Comparison of ENCODE assay signal across 12 mouse cellular contexts in genomic region chr3:138620263-138620662, GRCm38 (mm10).
A peak's percentile ranks its signal among the peaks of the same experiment; 100 is the strongest.
DNase-seq lines count a peak whose midpoint lies in the region; ATAC-seq and TF ChIP-seq lines count a peak whose summit lies in the region.
"Had no signal": no experiment of that assay in that cellular context is flagged by ENCODE, and none has a peak within 500 bp of the region (broad histone marks: within the 10 kb centered on the region; RNA-seq: fewer than 3 reads in every experiment).

No protein-coding gene starts in this region.

- intact Hi-C loops in heart, adult 2 months (cut with DNase I) = loop anchor here (2.0 to 10.0 kb wide), 3 partner anchors 61 to 425 kb away; partner anchors contain the start of gene 4930579F01Rik
- intact Hi-C loops in heart, postnatal 14 days (cut with DNase I) = loop anchor here (5.0 kb wide), 2 partner anchors 113 to 423 kb away; no protein-coding TSS in a partner anchor

- dilution Hi-C loops in CH12.LX (cut with MboI; ENCODE audit: extremely low pct_ligation_motif_present, extremely low pct_unique_long_range_greater_than_20kb, low sequenced_read_pairs) = no loop called here

- TF ChIP-seq EP300 in heart, adult 2 months (IDR thresholded peaks at IDR 0.05; ENCODE audit: insufficient read depth, low read depth, low read length) = no peak
- TF ChIP-seq EP300 in liver, embryonic 14.5 days (IDR thresholded peaks at IDR 0.05; ENCODE audit: low read depth) = no peak
- TF ChIP-seq EP300 in CH12.LX (IDR thresholded peaks at IDR 0.05; ENCODE audit: low read length) = no peak

- H3K4me2 ChIP-seq in liver, embryonic 14.5 days (ENCODE audit: low read depth) = no peak overlapping the region
- no peak overlapping the region for H3K4me2 ChIP-seq in CH12.LX (ENCODE audit: insufficient read depth, low read depth, poor library complexity, severe bottlenecking)
- H3K4me2 ChIP-seq: heart, embryonic 13.5 days; hindbrain, embryonic 15.5 days had no signal

- no peak overlapping the region for H3K9ac ChIP-seq in heart, adult 2 months (ENCODE audit: low read depth, low read length)
- H3K9ac ChIP-seq in liver, embryonic 14.5 days (replicated peaks) = no peak overlapping the region
- H3K9ac ChIP-seq in CH12.LX (ENCODE audit: insufficient read depth, low read depth) = no peak overlapping the region
- H3K9ac ChIP-seq: heart, embryonic 13.5 days; hindbrain, embryonic 15.5 days had no signal

- WGBS in heart, adult 2 months = 69% methylated on average over 4 of the region's 4 CpGs
- WGBS in liver, embryonic 14.5 days (ENCODE audit: insufficient replicate concordance) = 67% methylated on average over 4 of the region's 4 CpGs

- TF ChIP-seq POLR2A in heart, adult 2 months (IDR thresholded peaks at IDR 0.05; ENCODE audit: insufficient read depth, low read depth, low read length) = no peak
- no peak for TF ChIP-seq POLR2A in CH12.LX (IDR thresholded peaks at IDR 0.05; ENCODE audit: low read depth, low read length)

- H3K79me2 ChIP-seq in heart, adult 2 months (replicated peaks; ENCODE audit: control insufficient read depth, insufficient read depth, low read length) = no peaks in the 10 kb centered on the region
- no peaks in the 10 kb centered on the region for H3K79me2 ChIP-seq in CH12.LX (replicated peaks; ENCODE audit: control insufficient read depth, extremely low read depth, insufficient read depth, poor library complexity, severe bottlenecking)

- H3K4me1 ChIP-seq in heart, adult 2 months (ENCODE audit: control insufficient read depth, insufficient read depth, low read length) = no peaks in the 10 kb centered on the region
- no peaks in the 10 kb centered on the region for H3K4me1 ChIP-seq in liver, embryonic 14.5 days (replicated peaks; ENCODE audit: control insufficient read depth in 2 of 2, insufficient read depth in 2 of 2, low read length in 1 of 2)
- H3K4me1 ChIP-seq in CH12.LX (ENCODE audit: control insufficient read depth in 1 of 2, insufficient read depth in 2 of 2) = no peaks in the 10 kb centered on the region
- H3K4me1 ChIP-seq: heart, embryonic 13.5 days; hindbrain, embryonic 15.5 days had no signal

- no peak for DNase-seq in heart, adult 2 months
- DNase-seq in heart, postnatal 14 days = no peak
- DNase-seq in liver, embryonic 14.5 days (ENCODE audit: low read depth in 3 of 3, low spot score in 3 of 3) = no peak
- DNase-seq in liver (no peak), CH12.LX (ENCODE audit: extremely low read depth) (peak; percentile 32), adipocyte (ENCODE audit: low spot score) (no peak)
- peak; percentile 25 for DNase-seq in induced T-regulatory cell, adult 2 months (ENCODE audit: low read depth)
- DNase-seq: adrenal gland, postnatal 10 days had no signal

- H3K27me3 ChIP-seq in heart, adult 2 months (ENCODE audit: control insufficient read depth, insufficient read depth, low read length) = no peaks in the 10 kb centered on the region
- no peaks in the 10 kb centered on the region for H3K27me3 ChIP-seq in liver, embryonic 14.5 days (ENCODE audit: control insufficient read depth, insufficient read depth, low read length)
- no peaks in the 10 kb centered on the region for H3K27me3 ChIP-seq in CH12.LX (replicated peaks)
- H3K27me3 ChIP-seq: hindbrain, embryonic 15.5 days had no signal

- H3K9me3 ChIP-seq in liver, embryonic 14.5 days (ENCODE audit: control insufficient read depth, low read length) = no peaks in the 10 kb centered on the region
- H3K9me3 ChIP-seq in CH12.LX (replicated peaks; ENCODE audit: low read length) = peaks cover 2% of the 10 kb centered on the region
- H3K9me3 ChIP-seq: heart, embryonic 13.5 days; hindbrain, embryonic 15.5 days had no signal

- TF ChIP-seq RAD21 in CH12.LX (IDR thresholded peaks at IDR 0.05; ENCODE audit: low read depth, low read length) = peak; percentile 48

- peak; percentile 68 for TF ChIP-seq CTCF in heart, adult 2 months (IDR thresholded peaks at IDR 0.05)
- TF ChIP-seq CTCF in liver, embryonic 14.5 days (IDR thresholded peaks at IDR 0.05; ENCODE audit: low read depth) = peak; percentile 49
- peak in 1 of 2 experiments; percentile 65; a peak in 2 of 4 replicates for TF ChIP-seq CTCF in CH12.LX (conservative IDR thresholded peaks at IDR 0.05 in 1 of 2, IDR thresholded peaks at IDR 0.05 in 1 of 2; ENCODE audit: low read depth in 2 of 2, low read length in 2 of 2)

- no peak overlapping the region for H3K4me3 ChIP-seq in heart, adult 2 months
- no peak overlapping the region for H3K4me3 ChIP-seq in liver, embryonic 14.5 days (ENCODE audit: insufficient read depth in 1 of 2, low read depth in 2 of 2, low read length in 2 of 2)
- no peak overlapping the region for H3K4me3 ChIP-seq in CH12.LX (replicated peaks in 1 of 3; ENCODE audit: low read depth in 2 of 3, low read length in 2 of 3, poor library complexity in 1 of 3)
- H3K4me3 ChIP-seq: heart, embryonic 13.5 days; hindbrain, embryonic 15.5 days had no signal

- H3K27ac ChIP-seq in heart, adult 2 months = no peak overlapping the region
- no peak overlapping the region for H3K27ac ChIP-seq in liver, embryonic 14.5 days
- no peak overlapping the region for H3K27ac ChIP-seq in CH12.LX (ENCODE audit: insufficient read depth, low read depth)
- H3K27ac ChIP-seq: heart, embryonic 13.5 days; hindbrain, embryonic 15.5 days had no signal

- no peaks in the 10 kb centered on the region for H3K36me3 ChIP-seq in heart, adult 2 months (ENCODE audit: control insufficient read depth, insufficient read depth, low read length)
- no peaks in the 10 kb centered on the region for H3K36me3 ChIP-seq in liver, embryonic 14.5 days (replicated peaks; ENCODE audit: control insufficient read depth, insufficient read depth, low read depth)
- H3K36me3 ChIP-seq in CH12.LX (replicated peaks in 1 of 2; ENCODE audit: control insufficient read depth in 1 of 2, insufficient read depth in 1 of 2, low read length in 1 of 2) = no peaks in the 10 kb centered on the region
- H3K36me3 ChIP-seq: heart, embryonic 13.5 days; hindbrain, embryonic 15.5 days had no signal

- in situ Hi-C loops in CH12.LX (cut with MboI; ENCODE audit: low pct_ligation_motif_present, low pct_unique_long_range_greater_than_20kb, low sequenced_read_pairs) = loop anchor here (25.0 kb wide), 1 partner anchor 292 kb away; no protein-coding TSS in a partner anchor

- ATAC-seq in liver, embryonic 14.5 days (ENCODE audit: insufficient read depth) = no peak
- ATAC-seq in activated CD4-positive, CD25-positive, alpha-beta regulatory T cell, adult 4 months = no peak
- ATAC-seq: midbrain, embryonic 16.5 days had no signal

TF ChIP-seq in CH12.LX, 34 proteins besides CTCF, POLR2A, EP300 and RAD21:
- TF ChIP-seq MAFK (IDR thresholded peaks at IDR 0.05; ENCODE audit: insufficient replicate concordance, low read length) = no peak
- no peak for TF ChIP-seq UBTF (IDR thresholded peaks at IDR 0.05; ENCODE audit: low read depth, low read length)
- peak; percentile 58 for TF ChIP-seq SMC3 (IDR thresholded peaks at IDR 0.05; ENCODE audit: low read depth, low read length)
- 0 out of 2 replicates have a peak, but pooled peaks have one; percentile 8 for TF ChIP-seq ZC3H11A (IDR thresholded peaks at IDR 0.05; ENCODE audit: low read depth, low read length)
- TF ChIP-seq NELFE (IDR thresholded peaks at IDR 0.05; ENCODE audit: low read depth, low read length) = no peak
- TF ChIP-seq MYC (IDR thresholded peaks at IDR 0.05; ENCODE audit: low read depth, low read length) = no peak
TF ChIP-seq in CH12.LX: peak in this region for 2.

Comparison
In these comparisons a context has a peak if more than half of its experiments do, and no peak if none do; other contexts are left out.
1. DNase-seq: peak in CH12.LX (single experiment) and induced T-regulatory cell, adult 2 months (single experiment); none in heart, adult 2 months (0 of 2), heart, postnatal 14 days (0 of 2), liver, embryonic 14.5 days (0 of 3), liver (single experiment) and adipocyte (single experiment).